Mouse (Mus musculus): Measurements from ENCODE around the gene Gm4131.

DNA sequence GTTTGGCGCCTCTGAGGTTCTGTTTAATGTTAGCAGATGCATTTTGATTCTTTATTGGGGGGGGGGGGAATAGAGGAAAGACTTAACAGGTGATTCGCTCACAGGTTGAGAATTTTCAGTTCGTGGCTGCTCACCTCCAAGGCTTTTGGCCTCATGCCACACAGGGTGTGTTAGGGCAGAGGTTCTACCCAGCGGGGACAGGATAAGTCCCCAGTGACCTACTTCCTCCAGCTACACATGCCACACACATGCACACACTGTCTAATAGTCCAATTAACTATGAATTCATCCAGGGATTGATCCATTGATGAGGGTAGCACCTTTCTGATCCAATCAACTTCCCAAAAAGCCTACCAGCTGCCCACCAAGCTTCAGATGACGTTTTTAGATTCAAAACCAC lies 12.9 kb downstream of the Gm4131 start:
- TF ChIP-seq CTCF (conservative IDR thresholded peaks at IDR 0.05; ENCODE audit: low read length): no peak
- no peak for TF ChIP-seq NANOG (IDR thresholded peaks at IDR 0.05; ENCODE audit: borderline replicate concordance, low read length)
- no peak for TF ChIP-seq POU5F1 (IDR thresholded peaks at IDR 0.05; ENCODE audit: borderline replicate concordance, low read length)

All from E14TG2a.4 (cell line).